9 mouse cellular contexts compared by ENCODE assay signal in genomic region chr5:102768385-102769080, GRCm38 (mm10).
A peak's percentile ranks its signal among the peaks of the same experiment; 100 is the strongest.
DNase-seq lines count a peak whose midpoint lies in the region; ATAC-seq and TF ChIP-seq lines count a peak whose summit lies in the region.
"Had no signal": no experiment of that assay in that cellular context is flagged by ENCODE, and none has a peak within 500 bp of the region (broad histone marks: within the 10 kb centered on the region; RNA-seq: fewer than 3 reads in every experiment).

No protein-coding gene starts in this region.

- no peak overlapping the region for H3ac ChIP-seq in myocyte (ENCODE audit: control insufficient read depth, insufficient read length)

- no peaks in the 10 kb centered on the region for H3K4me1 ChIP-seq in forebrain, embryonic 14.5 days (ENCODE audit: control insufficient read depth, insufficient read depth, low read length)
- H3K4me1 ChIP-seq in forebrain, embryonic 10.5 days = peaks cover 20% of the 10 kb centered on the region
- H3K4me1 ChIP-seq in kidney, adult 2 months (ENCODE audit: control insufficient read depth, insufficient read depth, low read length) = peaks cover 30% of the 10 kb centered on the region
- no peaks in the 10 kb centered on the region for H3K4me1 ChIP-seq in cerebellum, adult 2 months (ENCODE audit: control insufficient read depth, insufficient read depth, low read length)

- H3K9ac ChIP-seq in forebrain, embryonic 14.5 days (ENCODE audit: low read length) = no peak overlapping the region
- H3K9ac ChIP-seq: liver, postnatal 0 days had no signal

- TF ChIP-seq CTCF in kidney, adult 2 months (conservative IDR thresholded peaks at IDR 0.05; ENCODE audit: insufficient read depth, insufficient read length, low read depth, low read length) = no peak
- no peak for TF ChIP-seq CTCF in cerebellum, adult 2 months (IDR thresholded peaks at IDR 0.05; ENCODE audit: borderline replicate concordance, insufficient read depth, low read depth, low read length)

- peak; percentile 29 for DNase-seq in forebrain, embryonic 14.5 days (ENCODE audit: low spot score)
- no peak for DNase-seq in forebrain, embryonic 10.5 days (ENCODE audit: extremely low spot score, low spot score)
- peak; percentile 51 for DNase-seq in gastrocnemius, postnatal 25 days
- DNase-seq in kidney, adult 2 months = peak; percentile 81
- no peak for DNase-seq in cerebellum, adult 2 months
- no peak for DNase-seq in spleen, postnatal 4 days (ENCODE audit: low spot score in 2 of 2)
- no peak for DNase-seq in cerebellum, adult 9-11 months
- DNase-seq: liver, postnatal 0 days had no signal

- no peak for ATAC-seq in forebrain, embryonic 14.5 days
- ATAC-seq: liver, postnatal 0 days had no signal

- no peaks in the 10 kb centered on the region for H3K27me3 ChIP-seq in forebrain, embryonic 14.5 days (replicated peaks; ENCODE audit: control insufficient read depth, insufficient read depth, low read length)
- H3K27me3 ChIP-seq in forebrain, embryonic 10.5 days (ENCODE audit: poor library complexity, severe bottlenecking) = no peaks in the 10 kb centered on the region
- no peaks in the 10 kb centered on the region for H3K27me3 ChIP-seq in kidney, adult 2 months (replicated peaks; ENCODE audit: control insufficient read depth, insufficient read depth, low read length)
- H3K27me3 ChIP-seq in myocyte (ENCODE audit: control insufficient read depth, insufficient read depth, insufficient read length) = no peaks in the 10 kb centered on the region
- no peaks in the 10 kb centered on the region for H3K27me3 ChIP-seq in cerebellum, adult 2 months (ENCODE audit: control insufficient read depth, insufficient read depth, low read length)

- TF ChIP-seq POLR2A in kidney, adult 2 months (IDR thresholded peaks at IDR 0.05; ENCODE audit: low read depth, low read length) = no peak
- TF ChIP-seq POLR2A in myocyte (IDR thresholded peaks at IDR 0.05; ENCODE audit: insufficient read length, low read depth) = no peak
- TF ChIP-seq POLR2A in cerebellum, adult 2 months (IDR thresholded peaks at IDR 0.05; ENCODE audit: borderline replicate concordance, insufficient read depth, low read length) = no peak

- 51% methylated on average over 12 of the region's 12 CpGs for WGBS in forebrain, embryonic 14.5 days
- 65% methylated on average over 12 of the region's 12 CpGs for WGBS in forebrain, embryonic 10.5 days
- 10% methylated on average over 12 of the region's 12 CpGs for WGBS in kidney, adult 2 months
- 33% methylated on average over 12 of the region's 12 CpGs for WGBS in cerebellum, adult 2 months

- H3K79me2 ChIP-seq in myocyte (ENCODE audit: control insufficient read depth, insufficient read depth) = no peaks in the 10 kb centered on the region

- H3K4me3 ChIP-seq in forebrain, embryonic 14.5 days (ENCODE audit: low read depth, low read length) = no peak overlapping the region
- H3K4me3 ChIP-seq in forebrain, embryonic 10.5 days = no peak overlapping the region
- H3K4me3 ChIP-seq in kidney, adult 2 months (ENCODE audit: insufficient read depth, low read depth, low read length) = peak overlapping the region; percentile 57
- no peak overlapping the region for H3K4me3 ChIP-seq in myocyte
- no peak overlapping the region for H3K4me3 ChIP-seq in cerebellum, adult 2 months (replicated peaks; ENCODE audit: insufficient read depth, low read depth, low read length)

- no peaks in the 10 kb centered on the region for H3K36me3 ChIP-seq in forebrain, embryonic 14.5 days (ENCODE audit: control insufficient read depth, insufficient read depth, low read length)
- H3K36me3 ChIP-seq in forebrain, embryonic 10.5 days (replicated peaks) = no peaks in the 10 kb centered on the region
- no peaks in the 10 kb centered on the region; the same call in 1 of the 2 replicates for H3K36me3 ChIP-seq in kidney, adult 2 months (ENCODE audit: control insufficient read depth, insufficient read depth, low read length)
- no peaks in the 10 kb centered on the region for H3K36me3 ChIP-seq in myocyte (ENCODE audit: control insufficient read depth, insufficient read depth)

- no peak overlapping the region for H3K4me2 ChIP-seq in forebrain, embryonic 14.5 days (ENCODE audit: low read length)
- peak overlapping the region; percentile 65 for H3K4me2 ChIP-seq in myocyte (ENCODE audit: low read depth)

- H3K27ac ChIP-seq in forebrain, embryonic 14.5 days (ENCODE audit: low read depth, low read length) = no peak overlapping the region
- no peak overlapping the region for H3K27ac ChIP-seq in forebrain, embryonic 10.5 days
- H3K27ac ChIP-seq in kidney, adult 2 months (ENCODE audit: insufficient read depth, low read depth, low read length) = peak overlapping the region; percentile 85
- H3K27ac ChIP-seq in cerebellum, adult 2 months (ENCODE audit: insufficient read depth, low read length) = no peak overlapping the region

- no peaks in the 10 kb centered on the region for H3K9me3 ChIP-seq in forebrain, embryonic 14.5 days (replicated peaks; ENCODE audit: control insufficient read depth, low read length)
- H3K9me3 ChIP-seq in forebrain, embryonic 10.5 days = no peaks in the 10 kb centered on the region

TF ChIP-seq in myocyte, 11 proteins besides CTCF, POLR2A, EP300 and RAD21:
- no peak for TF ChIP-seq REST (IDR thresholded peaks at IDR 0.05; ENCODE audit: insufficient read depth, insufficient read length)
- TF ChIP-seq MYOG (IDR thresholded peaks at IDR 0.05; ENCODE audit: control insufficient read depth in 1 of 3, insufficient read depth in 1 of 3, insufficient read length in 2 of 3, low read depth in 2 of 3) = peak; percentile 84 to 96 (median 86)
- peak; percentile 41 for TF ChIP-seq TCF12 (IDR thresholded peaks at IDR 0.05; ENCODE audit: insufficient read depth, poor library complexity, severe bottlenecking)
- TF ChIP-seq USF1 (IDR thresholded peaks at IDR 0.05; ENCODE audit: low read depth) = no peak
- no peak for TF ChIP-seq MAX (IDR thresholded peaks at IDR 0.05; ENCODE audit: low read depth)
- peak; percentile 42 for TF ChIP-seq SRF (IDR thresholded peaks at IDR 0.05; ENCODE audit: control insufficient read depth, insufficient read length, low read depth)
- peak; percentile 30; the same call in 1 of the 2 replicates for TF ChIP-seq CEBPB (IDR thresholded peaks at IDR 0.05; ENCODE audit: insufficient read depth, poor library complexity, severe bottlenecking)
- no peak for TF ChIP-seq POLR2AphosphoS2 (IDR thresholded peaks at IDR 0.05; ENCODE audit: insufficient read length, low read depth)
- peak; percentile 55 for TF ChIP-seq TCF3 (IDR thresholded peaks at IDR 0.05; ENCODE audit: insufficient read length, low read depth)
- TF ChIP-seq E2F4 (IDR thresholded peaks at IDR 0.05; ENCODE audit: insufficient read depth) = no peak
- peak; percentile 77 to 93 (median 86) for TF ChIP-seq MYOD1 (IDR thresholded peaks at IDR 0.05; ENCODE audit: control insufficient read depth in 1 of 3, insufficient read length in 2 of 3, low read depth in 2 of 3)
TF ChIP-seq in myocyte: peak in this region for 6.

Comparison
In these comparisons a context has a peak if more than half of its experiments do, and no peak if none do; other contexts are left out.
1. DNase-seq: peak in forebrain, embryonic 14.5 days (single experiment), gastrocnemius, postnatal 25 days (single experiment) and kidney, adult 2 months (single experiment); none in forebrain, embryonic 10.5 days (single experiment), cerebellum, adult 2 months (0 of 2), spleen, postnatal 4 days (0 of 2) and cerebellum, adult 9-11 months (single experiment).